Mouse (Mus musculus) megakaryocyte, embryonic 14.5 days (primary cell): Measurements from ENCODE around the gene Ppp5c. TPM values are rescaled to one million over a fixed set of nuclear protein-coding genes. Genes with fewer than 3 reads are reported as not detected.

Experiments
- H3K27me3 ChIP-seq: replicated peaks from 2 replicates; pipeline ENCODE3; 2012; ENCODE audit warnings: inconsistent platforms
- H3K36me3 ChIP-seq: replicated peaks from 2 replicates; pipeline ENCODE3; 2012; ENCODE audit warnings: low read length, inconsistent platforms, mixed read lengths
- H3K4me1 ChIP-seq: 2 replicates; pipeline ENCODE4 v1.6.1; 2012; ENCODE audit warnings: inconsistent platforms
- H3K4me3 ChIP-seq: replicated peaks from 2 replicates; pipeline ENCODE3; 2012; ENCODE audit warnings: moderate library complexity, mild to moderate bottlenecking, inconsistent platforms
- H3K9me3 ChIP-seq: 2 replicates; pipeline ENCODE4 v1.6.1; 2012; ENCODE audit warnings: inconsistent platforms
- FLI1 ChIP-seq: IDR thresholded peaks from 2 replicates; pipeline ENCODE4 v1.6.1; 2012; ENCODE audit warnings: low read length, inconsistent platforms, mixed read lengths
- GATA1 ChIP-seq: IDR thresholded peaks from 3 replicates; pipeline ENCODE4 v1.6.1; 2012; ENCODE audit warnings: mixed read lengths, low read length, inconsistent platforms, borderline replicate concordance
- polyA plus RNA-seq: library from polyadenylated mRNA; stranded (reverse); fragments of >175 nt; gene quantifications from 2 replicates; pipeline ENCODE4 v1.2.3, GENCODE M21; 2012; ENCODE audit warnings: low replicate concordance; ENCODE audit not compliant: insufficient read depth

The Ppp5c gene
- polyA plus RNA-seq, 1 experiment, result 55.6 TPM

GRCm38 (mm10) chr7:17017921-17018320 lies 9.8 kb downstream of the Ppp5c start:
- Histone ChIP-seq H3K36me3 (peaks cover 97% of the 10 kb centered on the region), H3K27me3 (no peaks in the 10 kb centered on the region), H3K4me1 (peaks cover 43% of the 10 kb centered on the region), H3K9me3 (no peaks in the 10 kb centered on the region), H3K4me3 (no peak overlapping the region)
- no peak for TF ChIP-seq FLI1
- TF ChIP-seq GATA1, result no peak

- no peak for TF ChIP-seq GATA1
- no peak for TF ChIP-seq FLI1
- Histone ChIP-seq H3K36me3 (peaks cover 97% of the 10 kb centered on the region), H3K4me1 (peaks cover 39% of the 10 kb centered on the region)
Measured at GRCm38 (mm10) chr7:17017036-17017435, 10.7 kb downstream of the Ppp5c start.

GRCm38 (mm10) chr7:17015381-17015780 lies 12.3 kb downstream of the Ppp5c start:
- TF ChIP-seq GATA1 (no peak), FLI1 (no peak)
- Histone ChIP-seq H3K27me3 (no peaks in the 10 kb centered on the region), H3K36me3 (peaks cover 96% of the 10 kb centered on the region)

More at GRCm38 (mm10) chr7:17017036-17017435, 10.7 kb downstream of the Ppp5c start:
- Histone ChIP-seq H3K27me3 (no peaks in the 10 kb centered on the region), H3K9me3 (no peaks in the 10 kb centered on the region), H3K4me3 (no peak overlapping the region)

GRCm38 (mm10) chr7:17011909-17012590 lies 15.7 kb downstream of the Ppp5c start:
- Histone ChIP-seq H3K4me3 (no peak overlapping the region), H3K27me3 (no peaks in the 10 kb centered on the region), H3K4me1 (peaks cover 38% of the 10 kb centered on the region), H3K36me3 (peaks cover 98% of the 10 kb centered on the region), H3K9me3 (no peaks in the 10 kb centered on the region)
- TF ChIP-seq FLI1, result no peak
- no peak for TF ChIP-seq GATA1

More at GRCm38 (mm10) chr7:17015381-17015780, 12.3 kb downstream of the Ppp5c start:
- no peaks in the 10 kb centered on the region for H3K9me3 ChIP-seq
- peaks cover 31% of the 10 kb centered on the region for H3K4me1 ChIP-seq
- no peak overlapping the region for H3K4me3 ChIP-seq

- no peak for TF ChIP-seq FLI1
- no peak for TF ChIP-seq GATA1
- Histone ChIP-seq H3K36me3 (peaks cover 98% of the 10 kb centered on the region), H3K9me3 (no peaks in the 10 kb centered on the region), H3K4me1 (peaks cover 55% of the 10 kb centered on the region), H3K27me3 (no peaks in the 10 kb centered on the region), H3K4me3 (no peak overlapping the region)
Measured at GRCm38 (mm10) chr7:17010010-17010347, 17.7 kb downstream of the Ppp5c start.

- peaks cover 98% of the 10 kb centered on the region for H3K36me3 ChIP-seq
- no peak overlapping the region for H3K4me3 ChIP-seq
- no peaks in the 10 kb centered on the region for H3K27me3 ChIP-seq
- H3K9me3 ChIP-seq, result no peaks in the 10 kb centered on the region
- H3K4me1 ChIP-seq, result peaks cover 59% of the 10 kb centered on the region
- no peak for TF ChIP-seq GATA1
- TF ChIP-seq FLI1, result no peak
Measured at GRCm38 (mm10) chr7:17009326-17010009, 18.3 kb downstream of the Ppp5c start.

GRCm38 (mm10) chr7:17007300-17007699 lies 20.4 kb downstream of the Ppp5c start:
- H3K4me3 ChIP-seq, result no peak overlapping the region
- H3K27me3 ChIP-seq, result no peaks in the 10 kb centered on the region
- TF ChIP-seq GATA1 (no peak), FLI1 (no peak)
- H3K9me3 ChIP-seq, result no peaks in the 10 kb centered on the region
- peaks cover 79% of the 10 kb centered on the region for H3K4me1 ChIP-seq
- peaks cover 95% of the 10 kb centered on the region for H3K36me3 ChIP-seq

GRCm38 (mm10) chr7:17004716-17005115 lies 23.0 kb downstream of the Ppp5c start:
- no peak for TF ChIP-seq GATA1
- TF ChIP-seq FLI1, result no peak
- H3K36me3 ChIP-seq, result peaks cover 87% of the 10 kb centered on the region

GRCm38 (mm10) chr7:17003230-17003960 lies 24.3 kb downstream of the Ppp5c start:
- no peaks in the 10 kb centered on the region for H3K27me3 ChIP-seq
- TF ChIP-seq FLI1 (no peak), GATA1 (no peak)
- H3K4me1 ChIP-seq, result peaks cover 75% of the 10 kb centered on the region
- H3K4me3 ChIP-seq, result no peak overlapping the region
- peaks cover 87% of the 10 kb centered on the region for H3K36me3 ChIP-seq
- H3K9me3 ChIP-seq, result no peaks in the 10 kb centered on the region

More at GRCm38 (mm10) chr7:17004716-17005115, 23.0 kb downstream of the Ppp5c start:
- H3K4me1 ChIP-seq, result peaks cover 73% of the 10 kb centered on the region
- no peaks in the 10 kb centered on the region for H3K9me3 ChIP-seq
- no peak overlapping the region for H3K4me3 ChIP-seq
- no peaks in the 10 kb centered on the region for H3K27me3 ChIP-seq
